8 mouse cellular contexts compared by ENCODE assay signal in genomic region chr5:34642932-34643331, GRCm38 (mm10). TPM values are rescaled to one million over a fixed set of nuclear protein-coding genes. Genes with fewer than 3 reads are reported as not detected.
DNase-seq lines count a peak whose midpoint lies in the region; ATAC-seq and TF ChIP-seq lines count a peak whose summit lies in the region.

No protein-coding gene starts in this region.

- peak; percentile 77 for TF ChIP-seq CTCF in left cerebral cortex, adult 2 months (IDR thresholded peaks at IDR 0.05)

- no peaks in the 10 kb centered on the region for H3K9me3 ChIP-seq in midbrain, embryonic 13.5 days
- H3K9me3 ChIP-seq in stomach, embryonic 14.5 days (ENCODE audit: control insufficient read depth, low read depth, low read length): no peaks in the 10 kb centered on the region

- intact Hi-C loops in left cerebral cortex, adult 2 months (cut with DNase I): loop anchor here (10.0 kb wide), 1 partner anchor 428 kb away; no protein-coding TSS in a partner anchor

- no peak overlapping the region for H3K4me3 ChIP-seq in left cerebral cortex, adult 2 months
- H3K4me3 ChIP-seq in midbrain, embryonic 13.5 days (replicated peaks): no peak overlapping the region
- H3K4me3 ChIP-seq in stomach, embryonic 14.5 days (ENCODE audit: low read depth, low read length): no peak overlapping the region

- peaks cover 92% of the 10 kb centered on the region for H3K36me3 ChIP-seq in midbrain, embryonic 13.5 days
- peaks cover 83% of the 10 kb centered on the region for H3K36me3 ChIP-seq in stomach, embryonic 14.5 days (ENCODE audit: control insufficient read depth, insufficient read depth, low read length)

- H3K9ac ChIP-seq in midbrain, embryonic 13.5 days (replicated peaks): no peak overlapping the region
- H3K9ac ChIP-seq in stomach, embryonic 14.5 days (replicated peaks; ENCODE audit: low read depth, low read length): no peak overlapping the region

- no peak overlapping the region for H3K4me2 ChIP-seq in midbrain, embryonic 13.5 days (replicated peaks)
- H3K4me2 ChIP-seq in stomach, embryonic 14.5 days (replicated peaks; ENCODE audit: low read depth, low read length): no peak overlapping the region

- DNase-seq in cerebellum, adult 18-20 months: peak; percentile 46 to 58
- no peak for DNase-seq in cerebellum, adult 8-10 months
- peak; percentile 9 to 23 for DNase-seq in CD8-positive naive resting alpha-beta T cell, adult 2 months (ENCODE audit: low read depth in 2 of 2, low spot score in 2 of 2)
- DNase-seq in embryo, embryonic 10 days (ENCODE audit: low spot score): peak; percentile 67
- DNase-seq in left cerebral cortex, adult 2 months (ENCODE audit: extremely low spot score in 1 of 2, low spot score in 2 of 2): peak; percentile 60 to 63

- no peak overlapping the region for H3K27ac ChIP-seq in left cerebral cortex, adult 2 months
- H3K27ac ChIP-seq in midbrain, embryonic 13.5 days: no peak overlapping the region
- H3K27ac ChIP-seq in stomach, embryonic 14.5 days (ENCODE audit: low read length): no peak overlapping the region

- ATAC-seq in inflammation-experienced regulatory T-cells, adult 6 months: peak; percentile 79
- ATAC-seq in midbrain, embryonic 13.5 days: peak; percentile 76
- 0 out of 2 replicates have a peak, but pooled peaks have one; percentile 58 for ATAC-seq in stomach, embryonic 14.5 days (ENCODE audit: insufficient number of reproducible peaks, insufficient read depth, low FRiP score, low read depth)

- H3K27me3 ChIP-seq in midbrain, embryonic 13.5 days: no peaks in the 10 kb centered on the region
- no peaks in the 10 kb centered on the region for H3K27me3 ChIP-seq in stomach, embryonic 14.5 days (ENCODE audit: control insufficient read depth, insufficient read depth, low read length)

- WGBS in midbrain, embryonic 13.5 days: 82% methylated on average over 5 of the region's 5 CpGs
- WGBS in stomach, embryonic 14.5 days: 70% methylated on average over 5 of the region's 5 CpGs

- no peaks in the 10 kb centered on the region for H3K4me1 ChIP-seq in midbrain, embryonic 13.5 days (replicated peaks)
- no peaks in the 10 kb centered on the region for H3K4me1 ChIP-seq in stomach, embryonic 14.5 days (ENCODE audit: control insufficient read depth, insufficient read depth, low read length)

RNA-seq across cellular contexts. Expression of gene Mfsd10, which starts 5.9 kb away (rescaled TPM):
- polyA plus RNA-seq in inflammation-experienced regulatory T-cells, adult 6 months (2017; shearing (Covaris generic)): 10 to 100 TPM; 49.8 to 63.6 (median 54.7) TPM
- total RNA-seq in left cerebral cortex, adult 2 months (2021): 10 to 100 TPM; 40.8 to 54.4 TPM
- polyA plus RNA-seq in midbrain, embryonic 13.5 days (2015; fragmentation: Nextera tagmentation; extraction: Ambion mirVana): 78.6 and 84.6 TPM in 2 replicates
- polyA plus RNA-seq in stomach, embryonic 14.5 days (2014; fragmentation: Nextera tagmentation; extraction: Ambion mirVana): 140 and 141 TPM in 2 replicates

RNA-seq across cellular contexts. Expression of gene Nop14, which starts 17.0 kb away (rescaled TPM):
- 10 to 100 TPM; 16.9 to 31.0 (median 26.0) TPM for polyA plus RNA-seq in inflammation-experienced regulatory T-cells, adult 6 months (2017; shearing (Covaris generic))
- total RNA-seq in left cerebral cortex, adult 2 months (2021): 10 to 100 TPM; 15.8 to 17.0 TPM
- polyA plus RNA-seq in midbrain, embryonic 13.5 days (2015; fragmentation: Nextera tagmentation; extraction: Ambion mirVana): 22.0 and 23.0 TPM in 2 replicates
- 27.1 and 29.1 TPM in 2 replicates for polyA plus RNA-seq in stomach, embryonic 14.5 days (2014; fragmentation: Nextera tagmentation; extraction: Ambion mirVana)

RNA-seq across cellular contexts. Expression of gene Grk4, which starts 17.2 kb away (rescaled TPM):
- 10 to 100 TPM in 1 of 3 experiments, 1 to 10 TPM in 2; 2.9 to 14.0 (median 4.4) TPM for polyA plus RNA-seq in inflammation-experienced regulatory T-cells, adult 6 months (2017; shearing (Covaris generic))
- total RNA-seq in left cerebral cortex, adult 2 months (2021): 1 to 10 TPM; 3.6 to 4.0 TPM
- polyA plus RNA-seq in midbrain, embryonic 13.5 days (2015; fragmentation: Nextera tagmentation; extraction: Ambion mirVana): 1.9 and 2.5 TPM in 2 replicates
- 1.9 and 2.8 TPM in 2 replicates for polyA plus RNA-seq in stomach, embryonic 14.5 days (2014; fragmentation: Nextera tagmentation; extraction: Ambion mirVana)
